Mouse (Mus musculus) liver, postnatal 0 days (tissue): Measurements from ENCODE around the gene Gm20388.

Experiments used
- CTCF ChIP-seq: sonication (generic); IDR thresholded peaks from 2 replicates; pipeline ENCODE4 v1.5.1; 2016; ENCODE audit warnings: antibody characterized with exemption, low read depth
- EP300 ChIP-seq: IDR thresholded peaks from 2 replicates; pipeline ENCODE4 v1.6.1; 2016; ENCODE audit warnings: antibody characterized with exemption, low read depth, mild to moderate bottlenecking

GRCm38 (mm10) chr8:122737886-122738285 is 2827.2 kb downstream of the Gm20388 start:
- TF ChIP-seq CTCF, result no peak
- no peak for TF ChIP-seq EP300
